Mouse (Mus musculus) gastrocnemius, adult 2 months (tissue): ENCODE measurements at regions not wholly inside any gene's neighbourhood (a gene's known extent, or its start where the extent isn't known, plus 50 kb on each side); places are given as distances from the start of the nearest gene placed in this dataset.
"Not testable (repeated sequence)": the region's sequence is repeated elsewhere in the genome, so short reads cannot be mapped to it uniquely, and the experiment has no call there.

ENCODE experiments used
- DNase-seq: peaks from one replicate; pipeline ENCODE4 v3.0.0; 2022
- H3K27ac ChIP-seq: fragments of 200-600 bp; 2 replicates; pipeline ENCODE4 v1.8.1; 2022; ENCODE audit warnings: mild to moderate bottlenecking
- H3K4me3 ChIP-seq: fragments of 200-600 bp; 2 replicates; pipeline ENCODE4 v1.8.1; 2022; ENCODE audit warnings: mild to moderate bottlenecking, moderate library complexity
- CTCF ChIP-seq: fragments of 200-600 bp; IDR thresholded peaks from 2 replicates; pipeline ENCODE4 v1.8.1; 2022; ENCODE audit warnings: antibody characterized with exemption, mild to moderate bottlenecking, moderate library complexity
- intact Hi-C: fragments of 180-260 bp; cut with DNase I; formaldehyde crosslinking; loops from one replicate; pipeline ENCODE4 v1.15.1; 2025

- Histone ChIP-seq H3K4me3 (peak overlapping the region; percentile 64), H3K27ac (no peak overlapping the region)
- TF ChIP-seq CTCF, result peak; percentile 99; the same call in 1 of the 2 replicates
- intact Hi-C loops, result loop anchor here (2.0 to 5.0 kb wide), 2 partner anchors 147 to 311 kb away; no protein-coding TSS in a partner anchor
- peak; percentile 91 for DNase-seq
These were observed 141.4 kb downstream of the Zxdb start for GRCm38 (mm10) chrX:94865531-94866502.

- H3K4me3 ChIP-seq, intact Hi-C loops, H3K27ac ChIP-seq: not testable (repeated sequence)
- peak; percentile 13 for DNase-seq
These were observed 142.9 kb downstream of the Spin4 start for GRCm38 (mm10) chrX:94883547-94883946.
